Mouse (Mus musculus): ENCODE results near the gene Mpst. TPM values are rescaled to one million over a fixed set of nuclear protein-coding genes. Genes with fewer than 3 reads are reported as not detected.
A peak's percentile ranks its signal among the peaks of the same experiment; 100 is the strongest.

Mpst gene
- total RNA-seq (2021): 10 to 100 TPM; 39.5 to 41.9 TPM
- long read RNA-seq, experiment 1: 0 reads
- long read RNA-seq, experiment 2: 0 reads

- DNase-seq (ENCODE audit: low spot score in 2 of 2): peak; percentile 91 to 96
Observed at GRCm38 (mm10) chr15:78406293-78406934, at the start of gene Mpst. Mpst (plus strand) TSS chr15:78406416.

- DNase-seq (ENCODE audit: low spot score in 2 of 2): no peak
Observed at GRCm38 (mm10) chr15:78365916-78366315, 40.3 kb upstream of the Mpst start.

- no peak for DNase-seq (ENCODE audit: low spot score in 2 of 2)
Observed at GRCm38 (mm10) chr15:78366875-78367274, 39.3 kb upstream of the Mpst start.

GRCm38 (mm10) chr15:78367811-78368210 is 38.4 kb upstream of the Mpst start:
- DNase-seq (ENCODE audit: low spot score in 2 of 2): no peak

- peak in 1 of 2 experiments; percentile 27 for DNase-seq (ENCODE audit: low spot score in 2 of 2)
Observed at GRCm38 (mm10) chr15:78368926-78369346, 37.3 kb upstream of the Mpst start.

- DNase-seq (ENCODE audit: low spot score in 2 of 2): peak in 1 of 2 experiments; percentile 70
Observed at GRCm38 (mm10) chr15:78369641-78370040, 36.6 kb upstream of the Mpst start.

GRCm38 (mm10) chr15:78372796-78373195 is 33.4 kb upstream of the Mpst start:
- no peak for DNase-seq (ENCODE audit: low spot score in 2 of 2)

GRCm38 (mm10) chr15:78374204-78374603 is 32.0 kb upstream of the Mpst start:
- DNase-seq (ENCODE audit: low spot score in 2 of 2): no peak

- DNase-seq (ENCODE audit: low spot score in 2 of 2): no peak
Observed at GRCm38 (mm10) chr15:78377859-78378258, 28.4 kb upstream of the Mpst start.

- DNase-seq (ENCODE audit: low spot score in 2 of 2): no peak
Observed at GRCm38 (mm10) chr15:78378556-78378955, 27.7 kb upstream of the Mpst start.

GRCm38 (mm10) chr15:78380208-78380607 is 26.0 kb upstream of the Mpst start:
- no peak for DNase-seq (ENCODE audit: low spot score in 2 of 2)

- peak in 1 of 2 experiments; percentile 64 for DNase-seq (ENCODE audit: low spot score in 2 of 2)
Observed at GRCm38 (mm10) chr15:78380741-78381140, 25.5 kb upstream of the Mpst start.

- DNase-seq (ENCODE audit: low spot score in 2 of 2): no peak
Observed at GRCm38 (mm10) chr15:78382115-78382514, 24.1 kb upstream of the Mpst start.

- peak; percentile 45 to 78 for DNase-seq (ENCODE audit: low spot score in 2 of 2)
Observed at GRCm38 (mm10) chr15:78383450-78384219, 22.6 kb upstream of the Mpst start.

GRCm38 (mm10) chr15:78384220-78385116 is 21.7 kb upstream of the Mpst start:
- DNase-seq (ENCODE audit: low spot score in 2 of 2): peak; percentile 60 to 74

- DNase-seq (ENCODE audit: low spot score in 2 of 2): no peak
Observed at GRCm38 (mm10) chr15:78385564-78385963, 20.7 kb upstream of the Mpst start.

GRCm38 (mm10) chr15:78390855-78391254 is 15.4 kb upstream of the Mpst start:
- DNase-seq (ENCODE audit: low spot score in 2 of 2): no peak

GRCm38 (mm10) chr15:78395478-78395962 is 10.7 kb upstream of the Mpst start, which contains the start of gene Tex33:
Tex33 (minus strand) TSS chr15:78395912.
- DNase-seq (ENCODE audit: low spot score in 2 of 2): no peak

- DNase-seq (ENCODE audit: low spot score in 2 of 2): no peak
Observed at GRCm38 (mm10) chr15:78401345-78401744, 4.9 kb upstream of the Mpst start.

- peak; percentile 51 to 56 for DNase-seq (ENCODE audit: low spot score in 2 of 2)
Observed at GRCm38 (mm10) chr15:78401921-78402320, 4.3 kb upstream of the Mpst start.

GRCm38 (mm10) chr15:78402423-78402822 is 3.8 kb upstream of the Mpst start:
- no peak for DNase-seq (ENCODE audit: low spot score in 2 of 2)

Data from layer of hippocampus, postnatal 14 days (tissue).